Mouse (Mus musculus): ENCODE measurements at regions not wholly inside any gene's neighbourhood (a gene's known extent, or its start where the extent isn't known, plus 50 kb on each side); places are given as distances from the start of the nearest gene placed in this dataset.

DNA sequence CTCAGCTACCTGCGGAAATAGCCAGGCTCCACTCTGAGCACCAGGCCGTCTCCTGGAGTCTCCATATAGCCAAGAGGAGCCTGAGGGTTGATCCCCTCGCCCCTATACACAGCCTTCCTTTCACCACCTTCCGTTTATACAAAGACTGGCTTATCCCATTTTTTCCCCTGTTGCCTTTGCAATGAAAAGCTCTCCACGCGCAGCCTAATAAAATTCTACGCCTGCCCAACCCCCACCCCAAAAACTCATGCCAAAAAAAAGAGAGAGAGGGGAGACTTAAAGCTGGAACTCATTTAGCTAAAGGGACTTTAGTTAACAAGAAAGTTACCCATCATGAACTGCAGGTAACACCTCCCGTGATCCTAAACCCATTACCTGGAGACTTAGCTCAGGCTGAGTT, 762.5 kb downstream of the Kcnj2 start:
- DNase-seq (ENCODE audit: low read depth, low spot score) = no peak

DNA sequence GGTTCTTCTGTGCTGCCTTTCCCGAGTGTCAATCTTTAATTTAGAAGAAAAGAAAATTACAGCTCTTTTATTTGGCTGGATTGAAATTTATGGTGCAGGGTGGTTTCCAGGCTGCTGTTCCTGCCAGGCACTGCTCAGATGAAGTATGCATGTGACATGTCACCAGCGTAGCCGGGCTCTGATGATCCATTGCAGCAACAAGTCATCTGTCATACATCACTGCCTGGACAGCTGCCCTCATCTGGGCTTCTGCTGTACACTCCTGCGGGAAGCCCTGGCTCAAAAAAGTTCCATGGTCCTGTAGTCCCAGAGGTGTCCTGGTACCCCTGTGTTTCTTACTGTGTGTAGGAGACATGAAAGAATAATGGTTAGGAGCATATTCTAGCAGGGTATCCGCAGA, 773.0 kb downstream of the Kcnj2 start:
- no peak for DNase-seq (ENCODE audit: low read depth, low spot score)

DNA sequence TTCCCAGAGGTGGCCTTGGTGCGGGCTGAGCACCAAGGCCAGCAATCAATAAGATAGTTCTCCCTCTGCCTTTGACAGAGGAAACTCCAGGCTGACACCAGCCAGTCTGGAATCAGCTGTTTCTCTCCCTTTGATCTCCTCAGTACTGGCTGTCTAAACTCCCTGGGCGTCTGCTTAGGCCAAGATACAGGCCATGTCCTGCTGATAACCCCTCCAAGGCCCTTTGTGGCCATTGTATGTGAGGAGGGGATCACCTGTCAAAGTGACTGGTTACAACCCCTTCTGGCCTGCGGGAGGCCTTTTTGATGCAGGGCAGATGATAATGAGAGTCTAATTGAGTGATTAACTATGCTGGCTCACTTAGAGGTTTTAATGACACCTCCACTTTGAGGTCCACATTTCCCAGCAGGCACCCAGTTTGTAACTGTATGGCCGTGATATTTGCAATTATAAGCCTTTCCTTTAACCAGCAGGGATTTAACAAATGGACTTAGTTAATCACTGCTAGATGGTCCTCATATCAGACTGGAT, 777.8 kb downstream of the Kcnj2 start:
- no peak for DNase-seq (ENCODE audit: low read depth, low spot score)

DNA sequence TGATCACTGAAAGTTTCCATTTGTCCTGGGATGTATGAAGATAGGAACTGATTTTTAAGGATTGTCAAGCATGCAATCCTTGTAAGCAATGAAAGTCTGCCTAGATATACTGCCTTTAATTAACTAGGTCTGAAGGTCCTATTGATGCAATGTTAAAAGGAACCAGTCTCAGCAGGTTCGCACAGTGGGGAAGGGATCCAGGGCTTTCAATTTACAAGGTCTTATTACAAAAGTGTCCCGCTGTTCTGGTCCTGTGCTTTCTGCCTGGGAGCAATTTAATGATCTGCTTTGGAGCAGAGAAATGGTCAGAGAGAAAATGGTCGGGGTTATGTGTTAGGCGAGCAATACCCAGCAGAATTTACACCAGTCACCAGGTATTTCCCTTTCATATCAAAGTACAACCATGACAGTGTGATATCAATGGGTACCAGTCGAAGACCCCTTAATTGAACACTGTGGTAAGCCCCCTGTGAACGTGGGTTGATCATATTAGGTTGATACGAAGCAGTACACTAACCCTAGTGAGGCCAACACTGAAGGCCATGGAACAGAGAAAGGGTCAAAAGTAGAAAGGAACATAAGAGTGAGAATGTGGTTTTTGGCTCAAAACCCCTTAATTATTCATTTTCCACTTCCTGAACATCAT, 778.5 kb downstream of the Kcnj2 start:
- DNase-seq (ENCODE audit: low read depth, low spot score) = no peak

DNA sequence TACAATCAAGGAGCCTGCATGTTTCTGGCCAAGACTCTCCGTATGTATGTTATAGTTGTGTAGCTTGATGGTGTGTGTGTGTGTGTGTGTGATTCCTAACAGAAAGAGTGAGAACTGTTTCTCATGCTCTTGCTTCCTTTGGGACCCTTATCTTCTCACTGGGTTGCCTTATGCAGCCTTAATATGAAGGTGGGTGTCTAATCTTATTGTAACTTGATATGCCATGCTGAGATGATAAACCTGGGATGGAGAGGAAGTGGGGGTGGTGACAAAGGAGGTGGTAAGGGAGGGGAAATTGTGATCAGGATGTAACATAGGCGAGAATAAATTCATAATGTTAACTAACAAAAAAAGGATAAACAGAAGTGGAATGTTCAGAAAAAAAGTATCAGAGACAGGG, 791.3 kb downstream of the Kcnj2 start:
- no peak for DNase-seq (ENCODE audit: low read depth, low spot score)

DNA sequence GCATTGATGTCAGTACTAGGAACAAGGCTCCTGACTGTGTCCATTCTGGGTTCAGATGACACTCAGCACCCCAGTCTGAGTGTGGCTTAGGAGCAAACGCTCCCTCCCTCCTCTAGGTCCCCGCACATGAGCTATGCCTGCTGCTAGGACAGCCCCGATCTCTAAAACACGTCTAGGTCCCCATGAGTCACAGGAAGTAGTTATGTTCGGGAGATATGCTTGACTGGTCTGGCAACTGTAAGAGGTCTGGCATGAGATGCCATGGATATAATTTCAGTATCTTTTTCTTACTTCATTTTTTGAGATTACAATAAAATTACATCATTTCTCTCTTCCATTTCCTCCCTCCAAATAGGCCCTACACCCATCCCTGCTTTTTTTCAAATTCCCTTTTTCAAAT, 792.1 kb downstream of the Kcnj2 start:
- DNase-seq (ENCODE audit: low read depth, low spot score) = no peak

DNA sequence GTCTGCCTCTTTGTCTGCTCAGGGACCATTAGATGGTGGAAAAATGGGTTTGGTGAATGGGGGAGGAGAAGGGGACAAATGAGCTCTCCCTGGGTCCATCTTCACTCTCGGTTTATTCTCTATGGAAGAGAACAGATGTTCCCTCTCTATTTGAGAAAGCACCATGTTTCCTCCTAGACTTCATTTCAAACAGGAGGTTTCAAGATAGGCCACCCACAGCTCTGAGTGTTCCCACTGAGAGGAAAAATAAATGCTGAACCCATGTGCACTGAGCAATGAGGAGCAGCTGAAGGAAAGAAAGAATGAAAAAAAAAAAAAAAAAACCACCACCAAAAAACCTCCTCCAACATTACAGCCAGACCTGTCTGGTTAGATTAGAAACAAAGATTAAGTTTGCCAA, 799.2 kb downstream of the Kcnj2 start:
- DNase-seq (ENCODE audit: low read depth, low spot score) = peak; percentile 17

DNA sequence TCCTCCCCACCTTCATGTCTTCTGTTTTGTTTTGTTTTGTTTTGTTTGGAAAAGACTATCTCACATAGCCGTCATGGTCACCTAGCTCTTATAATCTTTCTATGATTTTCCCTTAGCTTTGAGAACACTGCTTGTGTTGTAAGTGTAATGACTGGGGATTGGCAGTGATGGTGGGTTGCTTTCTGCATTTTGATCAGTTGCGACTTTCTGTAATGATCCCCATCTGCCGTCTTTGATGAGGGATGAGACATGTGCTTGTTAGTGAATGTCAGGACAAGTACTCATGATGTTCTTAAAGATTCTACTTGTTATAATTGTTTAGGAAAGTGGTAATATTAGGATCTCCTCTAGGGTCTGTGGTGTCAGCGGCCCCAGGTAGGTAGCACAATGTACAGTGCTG, 809.4 kb downstream of the Kcnj2 start:
- no peak for DNase-seq (ENCODE audit: low read depth, low spot score)

DNA sequence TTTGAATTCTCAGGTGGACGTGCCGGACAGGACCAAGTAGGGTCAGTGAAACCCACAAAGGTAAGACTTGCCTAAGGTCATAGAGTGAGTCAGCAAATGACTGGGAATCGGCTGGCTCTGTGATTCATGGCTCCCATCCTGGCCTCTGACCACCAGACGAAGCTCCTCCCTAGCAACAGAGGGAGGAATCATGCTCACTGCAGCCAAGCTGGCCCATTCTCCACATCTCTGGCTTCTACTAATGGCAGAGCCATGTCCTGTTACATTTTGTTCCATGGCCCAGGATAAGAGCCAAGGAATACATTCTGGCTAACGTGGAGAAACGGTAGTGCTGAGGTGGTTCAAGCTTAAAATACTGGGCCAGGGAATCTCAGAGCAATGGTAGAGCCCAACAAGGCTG, 814.2 kb downstream of the Kcnj2 start:
- no peak for DNase-seq (ENCODE audit: low read depth, low spot score)

DNA sequence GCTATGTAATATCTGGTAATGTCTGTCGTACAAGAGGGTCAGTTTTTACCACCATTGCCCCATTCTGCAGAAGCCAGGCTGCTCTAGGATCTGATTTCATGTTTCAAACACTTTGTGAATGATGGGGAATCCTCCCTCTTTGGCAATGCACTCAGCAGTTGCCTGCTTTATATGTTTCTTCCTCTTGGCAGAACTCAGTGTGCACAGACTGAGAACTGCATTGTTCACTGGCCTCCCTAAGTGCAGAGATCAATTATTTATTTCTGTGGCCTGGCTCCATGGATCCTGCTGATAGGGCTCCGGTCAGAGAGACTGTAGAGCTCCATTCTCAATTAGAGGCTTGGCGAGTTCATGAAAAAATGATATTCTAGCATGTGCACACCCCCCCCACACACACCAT, 824.1 kb downstream of the Kcnj2 start:
- no peak for DNase-seq (ENCODE audit: low read depth, low spot score)

DNA sequence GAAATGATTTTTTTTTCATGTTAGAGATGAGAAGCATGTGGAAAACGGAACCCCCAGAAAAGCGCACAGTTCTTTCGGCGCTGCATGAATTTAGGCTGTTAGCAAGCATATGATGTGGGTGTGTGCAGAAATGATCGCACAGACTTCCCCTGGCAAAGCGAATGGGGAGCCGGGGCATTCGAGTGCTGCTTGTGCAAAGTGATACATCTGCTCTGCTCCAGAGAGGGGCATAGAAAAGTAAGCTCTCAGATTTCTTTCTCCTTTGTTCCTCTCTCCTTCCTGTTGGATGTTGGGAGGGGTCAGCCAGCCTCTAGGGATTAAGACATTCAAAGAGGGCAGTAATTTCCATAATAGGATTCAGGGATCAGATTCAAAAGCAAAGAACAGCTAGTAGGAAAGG, 827.9 kb downstream of the Kcnj2 start:
- peak; percentile 42 for DNase-seq (ENCODE audit: low read depth, low spot score)

DNA sequence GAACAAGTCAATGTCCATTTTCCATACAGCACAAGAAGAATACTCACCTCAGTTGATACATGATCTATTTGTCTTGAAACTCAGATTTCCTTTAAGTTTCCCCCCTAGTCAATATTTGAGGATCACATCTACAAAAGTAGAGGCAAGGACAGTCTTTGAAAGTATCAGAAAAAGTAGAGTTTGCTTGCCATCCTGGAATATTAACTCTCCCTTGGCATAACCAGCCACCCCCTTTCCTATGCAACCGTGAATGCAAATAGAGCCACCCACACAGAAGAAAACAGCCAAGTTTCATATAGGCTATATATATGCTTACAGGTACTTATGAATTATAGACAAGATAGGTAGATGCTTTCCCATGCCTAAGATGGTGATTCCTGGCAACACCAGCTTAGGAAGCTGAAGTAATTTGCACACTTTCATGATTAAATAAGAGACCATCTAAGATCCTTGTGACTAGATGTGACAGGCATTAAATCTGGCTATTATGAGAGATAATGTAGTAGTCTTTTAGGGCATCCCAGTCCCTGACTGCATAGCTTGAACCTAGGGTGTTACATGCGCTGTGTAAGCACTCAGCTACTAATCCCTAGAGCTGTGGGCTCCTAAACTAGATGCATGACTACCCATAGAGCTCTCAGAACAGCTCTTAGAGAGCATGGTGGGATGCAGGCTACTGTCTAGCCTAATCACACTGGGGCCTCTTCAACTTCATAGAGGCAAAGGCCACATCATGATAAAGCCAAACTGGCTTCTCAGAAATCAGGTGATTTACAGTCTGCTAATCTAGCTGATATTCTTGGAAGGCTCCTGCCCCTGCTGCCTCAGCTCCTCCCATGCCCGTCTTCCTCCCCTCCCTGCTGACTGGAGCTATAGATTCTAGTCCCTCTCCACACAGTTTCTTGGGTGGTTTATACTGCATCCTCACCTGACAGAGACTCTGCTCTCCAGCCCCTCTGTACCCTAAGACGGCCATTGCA, 829.5 kb downstream of the Kcnj2 start:
- no peak for DNase-seq (ENCODE audit: low read depth, low spot score)

DNA sequence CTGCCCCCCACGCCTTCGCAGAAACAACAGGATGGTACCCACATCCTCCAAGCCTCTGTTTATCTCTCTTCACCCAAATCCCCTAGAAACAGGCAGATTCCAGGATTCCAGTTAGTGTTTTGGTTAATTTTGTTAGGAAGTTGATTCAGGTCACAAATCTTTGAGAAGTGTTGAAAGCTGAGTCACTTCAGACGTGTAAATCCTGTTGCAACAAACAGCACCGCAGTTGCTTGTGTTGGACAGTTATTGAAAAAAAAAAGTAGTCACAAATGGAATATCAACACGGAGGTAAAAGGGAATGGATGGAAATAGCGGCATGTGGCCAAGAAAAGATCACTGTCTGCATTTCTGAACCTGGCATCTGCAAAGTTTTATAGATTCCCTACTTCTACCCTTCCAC, 831.0 kb downstream of the Kcnj2 start:
- no peak for DNase-seq (ENCODE audit: low read depth, low spot score)

DNA sequence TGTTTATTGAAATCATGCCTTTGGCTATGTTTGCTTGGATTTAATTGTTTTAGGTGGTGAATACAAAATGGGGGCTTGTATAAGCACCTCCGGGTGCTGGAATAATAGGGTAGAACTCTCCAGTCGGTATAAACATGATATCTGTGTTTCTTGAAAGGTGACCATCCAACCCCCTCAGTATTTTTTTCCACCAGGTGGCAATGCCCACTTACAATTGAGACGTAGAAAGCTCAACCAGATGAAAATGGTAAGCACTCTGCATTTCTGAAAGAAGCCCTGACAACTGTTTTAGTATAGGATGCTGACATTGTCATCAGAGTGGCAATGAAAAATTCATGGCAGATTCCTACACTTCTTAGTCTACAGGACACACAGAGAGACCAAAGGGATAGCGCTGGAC, 838.1 kb downstream of the Kcnj2 start:
- DNase-seq (ENCODE audit: low read depth, low spot score) = no peak

DNA sequence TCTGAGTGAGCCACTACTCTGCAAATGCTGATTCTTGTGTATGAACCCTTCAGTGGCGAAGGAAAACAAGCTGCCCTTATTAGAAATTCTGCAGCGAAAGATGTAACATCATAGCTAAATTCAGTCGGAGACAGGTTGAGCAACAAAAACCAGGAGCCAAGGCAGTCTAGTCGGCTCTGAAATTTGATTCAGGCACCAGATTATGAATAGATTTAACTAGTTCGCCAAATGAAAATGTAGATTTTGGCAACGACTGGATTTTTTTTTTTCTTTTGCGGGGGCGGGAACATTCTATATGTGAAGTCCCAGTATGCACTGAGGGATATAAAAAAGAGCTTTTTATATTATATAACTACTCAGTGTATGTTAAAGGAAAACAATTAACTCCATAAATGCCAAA, 847.9 kb downstream of the Kcnj2 start:
- peak; percentile 62 for DNase-seq (ENCODE audit: low read depth, low spot score)

DNA sequence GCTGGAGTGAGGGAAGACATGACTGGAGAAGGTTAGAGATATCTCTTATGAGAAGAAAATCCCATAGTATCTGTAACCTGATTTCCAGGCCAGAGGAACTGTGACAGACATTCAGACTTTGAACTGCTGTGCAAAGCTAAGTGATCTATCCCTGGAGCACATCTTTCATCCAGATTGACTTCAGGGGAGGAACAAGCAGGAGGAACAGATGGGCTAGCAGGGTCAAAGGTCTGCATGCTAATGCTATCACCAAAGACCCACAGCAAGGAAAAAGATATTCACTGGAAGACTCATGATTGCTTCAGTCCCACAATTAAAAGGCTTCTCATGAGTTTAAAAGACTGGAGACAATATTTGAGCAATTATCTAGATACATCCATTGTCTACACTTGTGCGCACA, 855.7 kb upstream of the Sox9 start:
- no peak for DNase-seq (ENCODE audit: low read depth, low spot score)

DNA sequence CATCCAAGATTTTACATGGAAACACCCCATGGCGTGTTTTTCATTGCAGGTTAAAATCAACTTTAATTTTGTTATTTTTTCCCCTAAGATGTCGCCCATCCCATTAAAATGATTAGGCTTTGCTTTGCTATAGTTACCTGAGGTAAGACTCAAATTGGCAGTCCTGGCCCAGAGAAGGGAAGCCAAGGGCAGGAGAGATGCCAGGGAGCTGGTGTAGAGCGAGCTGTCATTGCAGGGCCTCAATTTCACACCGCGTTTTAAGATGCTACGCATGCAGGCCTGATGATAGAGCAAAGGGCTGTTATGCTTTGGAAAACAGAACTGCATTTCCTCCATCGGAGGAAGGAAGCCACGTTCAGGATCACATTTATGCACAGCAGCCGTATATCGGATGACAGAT, 852.7 kb upstream of the Sox9 start:
- no peak for DNase-seq (ENCODE audit: low read depth, low spot score)

DNA sequence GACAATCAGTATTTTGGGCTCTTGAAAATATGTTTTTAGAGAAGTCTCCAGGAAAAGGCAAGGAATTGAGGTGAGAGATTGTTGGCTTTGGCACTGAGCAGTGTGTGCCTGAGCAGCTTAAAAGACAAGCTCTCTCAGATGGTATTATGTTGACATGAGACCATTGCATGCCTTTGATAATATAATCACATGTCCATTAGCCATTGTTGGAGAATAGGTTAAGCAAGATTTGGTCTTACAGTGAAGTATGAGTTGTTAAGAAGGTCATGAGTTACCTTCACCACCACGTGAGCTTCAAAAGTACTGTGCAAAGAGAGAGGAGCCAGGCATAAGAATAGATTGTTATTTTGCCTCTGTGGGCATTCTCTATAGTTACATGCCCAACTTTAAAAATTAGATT, 850.0 kb upstream of the Sox9 start:
- DNase-seq (ENCODE audit: low read depth, low spot score) = no peak

DNA sequence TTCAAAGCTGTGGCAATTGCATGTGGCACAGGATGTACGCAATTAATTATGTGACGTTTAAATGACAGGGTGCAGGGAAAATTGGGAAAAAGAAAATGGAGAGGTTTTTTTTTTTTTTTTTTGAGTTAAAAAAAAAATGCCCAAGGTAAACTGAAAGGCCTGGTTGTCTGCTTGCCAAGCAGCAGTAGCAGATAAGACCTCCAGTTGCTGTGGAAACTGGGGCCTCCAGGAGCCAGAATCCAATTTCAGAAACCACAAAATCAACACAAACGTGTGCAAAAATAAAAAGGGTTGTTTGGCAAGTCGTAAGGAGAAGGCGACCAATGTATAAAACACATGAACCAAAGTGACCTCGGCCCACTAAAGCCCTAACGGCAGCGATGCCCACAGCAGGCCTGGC, 837.7 kb upstream of the Sox9 start:
- DNase-seq (ENCODE audit: low read depth, low spot score) = no peak

DNA sequence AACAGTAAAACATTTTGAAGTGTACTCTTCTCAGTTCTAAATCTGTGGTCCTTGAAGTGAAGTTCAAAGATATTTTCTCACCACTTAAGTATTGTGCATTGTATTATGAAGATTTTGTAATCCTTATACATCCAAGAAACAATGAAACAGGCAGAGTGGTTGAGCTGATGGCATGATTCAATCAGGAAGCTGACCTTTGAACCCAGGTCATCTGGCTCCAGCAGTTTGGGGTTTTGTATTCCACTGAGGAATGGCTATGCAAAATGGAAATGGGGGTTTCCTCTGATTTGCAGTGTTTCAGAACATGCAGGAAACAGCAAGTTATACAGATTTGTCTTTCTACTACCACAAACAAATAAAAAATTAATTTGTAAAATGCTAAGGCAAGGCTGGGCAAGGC, 836.2 kb upstream of the Sox9 start:
- no peak for DNase-seq (ENCODE audit: low read depth, low spot score)

DNA sequence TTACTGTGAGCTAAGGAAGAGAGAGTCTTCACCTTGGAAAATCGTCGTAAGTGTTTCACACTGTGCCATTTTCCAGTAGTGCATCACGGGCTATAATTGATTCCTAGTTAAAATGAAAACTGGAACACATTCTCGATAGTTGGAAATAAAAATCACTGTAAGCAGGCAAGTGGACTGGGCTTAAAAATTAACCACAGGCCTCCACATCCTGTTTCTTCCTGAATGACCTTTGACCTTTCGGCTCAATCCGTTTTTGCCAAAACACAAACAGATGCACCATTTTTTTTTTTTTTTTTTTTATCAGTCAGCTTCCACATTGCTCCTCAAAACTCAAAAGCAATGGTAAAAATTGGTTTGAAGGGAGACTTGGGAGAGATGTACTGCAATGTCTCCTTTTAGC, 834.4 kb upstream of the Sox9 start:
- no peak for DNase-seq (ENCODE audit: low read depth, low spot score)

DNA sequence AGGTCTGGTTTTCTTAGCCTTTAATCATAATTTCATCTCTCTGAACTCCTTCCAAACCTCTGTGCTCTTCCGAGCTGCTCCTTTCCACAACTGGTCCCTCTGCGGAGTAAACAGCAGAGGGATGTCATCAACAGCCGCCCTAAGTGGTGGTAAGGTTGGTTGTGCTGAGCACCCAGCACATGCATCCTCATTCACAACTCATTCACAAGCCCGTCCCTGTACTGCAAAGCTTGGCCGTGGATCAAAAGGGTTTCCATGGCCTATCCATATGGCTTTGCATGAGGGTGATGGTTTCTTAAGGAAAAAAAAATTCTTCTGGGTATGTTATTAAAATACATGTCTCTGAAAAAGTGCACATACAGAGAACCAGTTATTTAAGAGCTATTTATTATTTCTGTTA, 828.6 kb upstream of the Sox9 start:
- DNase-seq (ENCODE audit: low read depth, low spot score) = no peak

DNA sequence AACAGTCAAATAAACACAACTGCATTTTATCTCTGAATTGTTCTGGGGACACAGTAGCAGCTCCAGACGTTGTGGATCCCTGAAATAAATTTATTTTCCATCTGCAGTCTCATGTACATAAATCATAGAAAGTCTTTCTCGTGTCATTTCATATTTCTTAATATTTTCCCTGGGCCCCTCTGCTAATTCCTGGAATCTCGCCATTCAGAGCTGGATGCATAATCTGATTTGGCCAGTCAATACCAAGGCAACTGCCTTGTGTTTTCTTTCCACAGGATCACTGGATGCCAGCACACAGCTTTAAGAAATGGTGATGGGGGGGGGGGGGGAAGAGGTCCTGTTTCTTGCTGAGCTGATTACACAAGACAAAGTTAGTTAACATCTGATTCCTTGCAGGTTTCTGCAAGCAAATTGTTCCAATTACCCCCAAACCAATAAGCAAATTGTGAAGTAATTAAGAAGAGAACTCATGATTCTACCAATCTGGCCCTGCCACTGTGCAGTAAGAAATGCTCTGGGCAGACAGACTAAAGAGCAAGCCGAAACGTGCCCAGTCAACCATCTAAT, 824.2 kb upstream of the Sox9 start:
- DNase-seq (ENCODE audit: low read depth, low spot score) = no peak
